Mouse (Mus musculus) stomach, postnatal 0 days (tissue): ENCODE data around the gene Fam118b. TPM values are rescaled to one million over a fixed set of nuclear protein-coding genes. Genes with fewer than 3 reads are reported as not detected.
A peak's percentile ranks its signal among the peaks of the same experiment; 100 is the strongest.

Experiments used
- ATAC-seq: fragments of 200-750 bp; cut with Nextera tagmentation; 2 replicates; pipeline ENCODE4 v1.8.0; 2017; ENCODE audit not compliant: low FRiP score, low TSS enrichment
- DNase-seq: peaks from one replicate; pipeline ENCODE4 v3.0.0-alpha.2; 2016; ENCODE audit warnings: low spot score
- H3K27ac ChIP-seq: fragments of 300-500 bp; sonication (generic); replicated peaks from 2 replicates; pipeline ENCODE4 v1.5.1; 2014; ENCODE audit warnings: mild to moderate bottlenecking, control low read depth
- H3K27me3 ChIP-seq: fragments of 300-500 bp; sonication (generic); 2 replicates; pipeline ENCODE4 v1.6.1; 2014; ENCODE audit warnings: low read length; ENCODE audit not compliant: control insufficient read depth, insufficient read depth
- H3K36me3 ChIP-seq: fragments of 300-500 bp; sonication (generic); 2 replicates; pipeline ENCODE4 v1.6.1; 2014; ENCODE audit warnings: low read length, mixed read lengths; ENCODE audit not compliant: control insufficient read depth, insufficient read depth
- H3K4me1 ChIP-seq: fragments of 300-500 bp; sonication (generic); replicated peaks from 2 replicates; pipeline ENCODE4 v1.6.1; 2014; ENCODE audit warnings: antibody characterized with exemption; ENCODE audit not compliant: control insufficient read depth, insufficient read depth
- H3K4me2 ChIP-seq: fragments of 300-500 bp; sonication (generic); replicated peaks from 2 replicates; pipeline ENCODE4 v1.6.1; 2014; ENCODE audit warnings: low read depth, mild to moderate bottlenecking, control low read depth, moderate library complexity
- H3K4me3 ChIP-seq: fragments of 300-500 bp; sonication (generic); 2 replicates; pipeline ENCODE4 v1.5.1; 2014; ENCODE audit warnings: low read depth, low read length, control low read depth
- H3K9ac ChIP-seq: fragments of 300-500 bp; sonication (generic); 2 replicates; pipeline ENCODE4 v1.6.1; 2014; ENCODE audit warnings: mild to moderate bottlenecking, low read length, control low read depth, mixed read lengths
- H3K9me3 ChIP-seq: fragments of 300-500 bp; sonication (generic); 2 replicates; pipeline ENCODE4 v1.6.1; 2016; ENCODE audit warnings: low read length; ENCODE audit not compliant: control insufficient read depth
- CTCF ChIP-seq: IDR thresholded peaks from 2 replicates; pipeline ENCODE4 v1.5.1; 2016; ENCODE audit warnings: antibody characterized with exemption, low read depth, mild to moderate bottlenecking, moderate library complexity
- EP300 ChIP-seq: optimal IDR thresholded peaks from 2 replicates; pipeline ENCODE3; 2016; ENCODE audit warnings: antibody characterized with exemption
- WGBS: fragments of 180-500 bp; shearing (Covaris S2); extraction: QIAGEN DNeasy Blood & Tissue Kit; methylation state at CpG from one replicate; pipeline ENCODE4 v1.1.7; 2014; 5-methylcytosine and 5-hydroxymethylcytosine counted together
- polyA plus RNA-seq: library from polyadenylated mRNA; unstranded; fragments of >200 nt; fragmentation: Nextera tagmentation; extraction: Ambion mirVana; gene quantifications from 2 replicates; pipeline ENCODE4 v1.2.1, GENCODE M21; 2015

Gene Fam118b
- polyA plus RNA-seq, 1 experiment from 2014 or later, result 24.0 TPM

GRCm38 (mm10) chr9:35289992-35290391, 22.4 kb upstream of the Fam118b start:
- WGBS, result 31% methylated on average over 7 of the region's 7 CpGs
- ATAC-seq, result peak; percentile 42; the same call in 1 of the 2 replicates
- Histone ChIP-seq H3K4me3 (no peak overlapping the region), H3K9ac (no peak overlapping the region), H3K9me3 (no peaks in the 10 kb centered on the region), H3K27me3 (no peaks in the 10 kb centered on the region), H3K4me2 (no peak overlapping the region), H3K4me1 (no peaks in the 10 kb centered on the region), H3K27ac (no peak overlapping the region), H3K36me3 (no peaks in the 10 kb centered on the region)
- peak; percentile 39 for DNase-seq
- no peak for TF ChIP-seq EP300
- no peak for TF ChIP-seq CTCF

DNA sequence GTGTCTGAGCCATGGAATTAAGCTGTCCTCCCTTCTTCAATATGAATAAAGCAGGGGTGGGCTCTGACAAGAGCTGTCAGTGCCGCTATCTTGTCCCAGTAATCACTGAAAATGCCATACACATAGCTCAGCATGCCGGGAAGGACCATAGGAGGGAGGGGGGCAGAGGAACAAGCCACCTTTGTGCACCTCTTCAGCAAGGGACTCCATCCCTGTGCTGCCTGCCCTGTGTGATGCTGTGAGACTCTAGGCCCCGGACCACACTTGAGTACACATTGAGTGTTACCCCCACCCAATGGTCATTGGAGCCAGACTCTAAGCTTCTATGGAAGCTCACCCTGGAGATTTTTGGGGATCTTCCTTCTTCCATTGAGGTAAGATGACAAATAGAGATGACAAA, 18.7 kb upstream of the Fam118b start:
- DNase-seq (no peak), ATAC-seq (no peak; the same call in 1 of the 2 replicates)
- Histone ChIP-seq H3K9ac (no peak overlapping the region), H3K4me2 (no peak overlapping the region), H3K4me3 (no peak overlapping the region), H3K4me1 (no peaks in the 10 kb centered on the region; the same call in 1 of the 2 replicates), H3K27ac (no peak overlapping the region), H3K36me3 (no peaks in the 10 kb centered on the region), H3K9me3 (no peaks in the 10 kb centered on the region), H3K27me3 (no peaks in the 10 kb centered on the region)
- no peak for TF ChIP-seq CTCF
- TF ChIP-seq EP300, result no peak
- 99% methylated on average over 3 of the region's 3 CpGs for WGBS

DNA sequence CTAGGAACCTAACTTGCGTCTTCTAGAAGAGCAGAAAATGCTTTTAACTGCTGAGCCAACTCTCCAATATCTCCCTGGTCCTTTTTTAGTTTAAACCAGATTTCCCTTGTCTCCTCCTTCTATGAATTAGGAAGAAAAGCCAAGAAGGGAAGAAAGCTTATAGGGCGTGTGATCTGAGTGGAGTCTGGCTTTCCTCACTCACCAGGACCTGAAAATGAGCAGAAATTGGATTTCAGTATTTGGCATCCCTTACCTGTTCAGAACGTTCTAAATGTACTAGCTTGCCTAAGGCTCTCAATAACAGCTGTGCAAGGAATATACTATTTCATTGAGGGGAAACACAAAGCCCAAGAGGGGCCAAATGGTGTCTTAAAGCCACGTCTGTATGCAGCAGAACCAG, 16.7 kb upstream of the Fam118b start:
- no peak overlapping the region for H3K9ac ChIP-seq
- WGBS, result 74% methylated on average over 4 of the region's 4 CpGs
- no peaks in the 10 kb centered on the region for H3K36me3 ChIP-seq
- H3K4me3 ChIP-seq, result no peak overlapping the region
- ATAC-seq (no peak), DNase-seq (no peak)
- no peak overlapping the region for H3K4me2 ChIP-seq
- TF ChIP-seq EP300, result no peak
- TF ChIP-seq CTCF, result no peak
- H3K27me3 ChIP-seq, result no peaks in the 10 kb centered on the region
- H3K4me1 ChIP-seq, result no peaks in the 10 kb centered on the region; the same call in 1 of the 2 replicates
- H3K9me3 ChIP-seq, result no peaks in the 10 kb centered on the region
- no peak overlapping the region for H3K27ac ChIP-seq

DNA sequence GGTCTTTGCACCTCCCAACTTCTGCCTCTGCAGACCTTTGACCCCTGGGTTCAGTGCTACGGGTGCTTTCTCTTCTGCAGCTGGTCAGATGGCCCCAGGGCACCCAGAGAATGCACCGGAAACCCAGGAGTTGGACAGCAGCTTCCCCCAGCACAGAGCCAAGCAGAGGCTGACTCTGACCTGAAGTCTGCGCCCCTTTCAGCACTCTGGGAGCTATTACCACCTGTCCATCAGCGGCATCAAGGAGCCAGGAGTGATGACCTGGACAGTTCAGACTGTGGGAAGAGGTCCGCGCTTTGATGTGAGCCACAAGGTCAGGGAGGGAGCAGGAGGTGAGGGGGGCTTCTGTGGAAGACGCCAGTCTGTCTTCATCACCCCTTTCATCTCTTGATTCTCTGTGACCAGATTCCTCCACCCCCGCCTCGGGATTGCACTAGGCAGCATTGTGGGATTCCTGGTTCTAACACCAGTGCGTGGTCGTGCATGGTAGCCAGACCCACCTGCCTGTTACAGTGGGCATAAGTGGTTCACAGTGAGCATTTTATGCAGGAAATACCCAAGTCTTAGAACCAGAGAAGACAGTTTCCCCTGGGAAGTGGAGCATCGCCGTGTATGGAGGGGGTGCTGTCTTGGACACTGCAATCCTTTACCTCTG, 15.9 kb upstream of the Fam118b start:
- peak; percentile 27; the same call in 1 of the 2 replicates for ATAC-seq
- Histone ChIP-seq H3K4me2 (no peak overlapping the region), H3K9ac (no peak overlapping the region), H3K4me3 (no peak overlapping the region), H3K36me3 (no peaks in the 10 kb centered on the region), H3K27me3 (no peaks in the 10 kb centered on the region), H3K9me3 (no peaks in the 10 kb centered on the region), H3K27ac (no peak overlapping the region), H3K4me1 (no peaks in the 10 kb centered on the region; the same call in 1 of the 2 replicates)
- no peak for DNase-seq
- 73% methylated on average over 13 of the region's 13 CpGs for WGBS
- TF ChIP-seq CTCF (no peak), EP300 (no peak)

- TF ChIP-seq EP300, result no peak
- no peak for TF ChIP-seq CTCF
- Histone ChIP-seq H3K9me3 (no peaks in the 10 kb centered on the region), H3K4me1 (no peaks in the 10 kb centered on the region; the same call in 1 of the 2 replicates), H3K4me3 (no peak overlapping the region), H3K27ac (no peak overlapping the region), H3K4me2 (no peak overlapping the region), H3K27me3 (no peaks in the 10 kb centered on the region), H3K36me3 (0 out of 2 replicates have a peak, but pooled peaks cover 3% of the 10 kb centered on the region), H3K9ac (no peak overlapping the region)
- ATAC-seq (no peak), DNase-seq (no peak)
- WGBS, result 54% methylated on average over 5 of the region's 5 CpGs
These were observed 15.2 kb upstream of the Fam118b start for GRCm38 (mm10) chr9:35282851-35283200.

DNA sequence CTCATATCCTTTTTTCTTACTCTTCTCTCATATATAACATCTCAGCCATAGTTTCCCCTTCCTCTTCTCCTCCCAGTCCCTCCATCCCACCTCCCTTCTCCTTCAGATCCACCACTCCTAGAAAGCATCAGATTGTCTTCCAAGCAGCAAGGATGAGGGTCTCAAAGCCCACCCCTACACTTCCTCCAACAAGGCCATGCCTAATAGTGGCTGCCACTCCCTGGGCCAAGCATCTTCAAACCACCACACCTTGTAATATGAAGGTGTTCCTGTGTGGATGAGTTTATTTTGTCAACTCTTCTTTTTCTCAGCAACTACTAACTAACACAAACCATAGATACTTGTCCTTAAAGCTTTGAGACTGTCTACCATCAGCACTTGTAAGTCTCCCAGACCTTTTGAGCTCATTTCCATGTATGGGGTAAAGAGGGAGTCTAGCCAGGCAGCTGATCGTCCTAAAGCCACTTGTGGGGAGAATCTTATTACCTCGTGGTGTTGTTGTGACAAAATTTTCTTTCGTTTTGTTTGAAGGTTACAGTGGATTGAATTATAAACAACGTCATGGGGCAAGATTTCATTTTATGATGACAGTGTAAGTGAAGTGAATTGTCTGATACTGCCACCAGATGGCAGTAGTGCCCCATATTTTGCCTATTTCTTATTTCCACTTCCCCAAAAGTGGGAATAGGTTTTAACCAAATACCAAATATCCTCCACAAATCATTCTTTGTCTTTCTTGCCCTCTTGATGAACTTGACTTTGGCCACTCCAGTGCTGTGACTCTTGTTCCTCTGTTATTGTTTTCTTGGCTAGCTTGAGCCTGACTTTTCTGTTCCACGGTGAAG, 14.6 kb upstream of the Fam118b start:
- DNase-seq, result peak; percentile 53
- Histone ChIP-seq H3K27me3 (no peaks in the 10 kb centered on the region), H3K36me3 (0 out of 2 replicates have a peak, but pooled peaks cover 4% of the 10 kb centered on the region), H3K4me1 (no peaks in the 10 kb centered on the region; the same call in 1 of the 2 replicates), H3K9ac (no peak overlapping the region), H3K4me2 (0 out of 2 replicates have a peak overlapping the region, but pooled peaks have one; percentile 14), H3K9me3 (no peaks in the 10 kb centered on the region), H3K4me3 (no peak overlapping the region), H3K27ac (no peak overlapping the region)
- 7% methylated on average over 5 of the region's 5 CpGs for WGBS
- TF ChIP-seq CTCF, result peak; percentile 91
- no peak for TF ChIP-seq EP300
- peak; percentile 59 for ATAC-seq
